Mouse (Mus musculus): ENCODE data around the gene Phf20.

The Phf20 gene

DNA sequence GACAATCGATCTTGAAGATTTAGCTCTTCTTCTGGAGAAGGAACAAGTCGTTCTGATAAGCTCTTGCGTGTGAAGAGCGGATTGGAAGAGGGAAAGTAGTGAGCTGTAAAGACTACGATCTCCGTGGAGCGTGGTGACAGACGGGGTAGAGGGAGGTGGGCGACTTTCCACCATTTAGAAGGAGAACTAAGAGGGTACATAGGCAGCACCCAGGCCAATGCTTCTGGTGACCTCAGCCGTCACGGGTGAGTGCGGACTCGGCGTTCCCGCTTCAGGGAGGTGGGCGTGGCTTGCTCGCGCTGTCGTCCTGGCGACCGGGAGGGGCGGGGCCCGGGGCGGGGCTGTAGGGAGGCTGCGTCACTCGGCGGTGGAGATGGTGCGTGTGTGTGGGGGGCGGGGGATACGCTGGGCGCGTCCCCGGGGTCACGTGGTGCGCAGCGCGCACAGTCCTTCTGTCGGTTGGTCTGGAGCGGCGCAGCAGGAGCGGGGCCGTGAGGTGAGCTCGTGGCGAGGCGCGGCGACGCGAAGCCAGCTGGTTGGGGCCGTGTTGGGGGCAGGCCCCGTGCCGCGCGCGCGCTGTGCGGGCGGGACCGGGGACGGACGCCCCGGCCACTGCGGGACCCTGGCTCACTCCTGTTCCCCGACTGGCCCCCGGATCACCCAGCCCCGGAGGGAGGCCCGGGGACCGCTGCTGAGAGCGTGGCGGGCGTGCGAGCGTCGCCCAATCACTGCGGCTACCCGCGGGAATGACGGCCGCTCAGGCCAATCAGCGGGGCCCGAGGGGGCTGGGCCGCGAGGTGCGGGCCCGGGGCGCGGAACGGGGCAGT is at the start of gene Phf20:
Phf20 (plus strand) TSS at position 165 of the 827 bp plus-strand sequence.
- peak; percentile 100 for DNase-seq

DNA sequence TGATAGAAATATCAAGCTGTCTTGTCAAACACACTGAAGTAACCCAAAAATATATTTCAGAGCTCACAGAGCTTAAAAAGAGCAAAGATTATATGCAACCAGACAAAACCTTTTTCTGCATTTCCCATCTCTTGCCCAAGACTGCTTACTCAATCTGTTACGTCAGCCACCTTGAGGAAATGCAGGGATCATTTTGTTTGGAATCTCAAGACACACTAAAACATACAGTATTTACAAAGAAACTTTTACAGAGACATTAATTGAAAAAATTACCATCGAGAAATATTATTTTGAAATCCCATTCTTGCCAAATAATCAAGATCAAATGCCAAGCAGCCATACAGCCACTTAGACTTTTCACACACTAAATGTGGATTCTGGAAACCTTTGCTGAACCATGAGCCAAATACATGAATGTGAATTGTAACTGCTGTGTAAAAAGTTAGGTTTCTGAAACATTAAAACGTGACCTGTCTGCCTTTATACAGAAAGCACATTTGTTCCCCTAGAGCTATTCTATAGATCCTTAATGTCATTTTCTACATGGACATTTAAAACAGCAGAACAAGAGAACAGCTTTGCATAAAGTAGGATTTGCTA is 48.9 kb upstream of the Phf20 start:
- DNase-seq, result no peak

DNA sequence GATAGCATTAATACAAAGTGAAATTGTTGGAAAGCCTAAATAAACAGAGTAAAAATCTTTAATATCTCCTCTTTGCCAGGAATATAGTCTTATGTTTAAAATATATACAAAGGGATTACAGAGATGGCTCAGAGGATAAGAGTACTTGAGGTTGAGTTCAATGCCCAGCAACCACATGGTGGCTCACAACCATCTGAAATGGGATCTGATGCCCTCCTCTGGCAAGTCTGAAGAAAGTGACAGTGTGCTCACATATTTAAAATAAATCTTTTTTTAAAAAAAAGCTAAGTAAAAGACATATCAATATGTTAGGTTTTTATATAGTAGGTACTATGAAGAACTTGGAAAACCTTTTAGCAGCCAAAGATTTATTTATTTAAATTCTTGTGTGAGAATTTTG is 44.7 kb upstream of the Phf20 start:
- no peak for DNase-seq

DNA sequence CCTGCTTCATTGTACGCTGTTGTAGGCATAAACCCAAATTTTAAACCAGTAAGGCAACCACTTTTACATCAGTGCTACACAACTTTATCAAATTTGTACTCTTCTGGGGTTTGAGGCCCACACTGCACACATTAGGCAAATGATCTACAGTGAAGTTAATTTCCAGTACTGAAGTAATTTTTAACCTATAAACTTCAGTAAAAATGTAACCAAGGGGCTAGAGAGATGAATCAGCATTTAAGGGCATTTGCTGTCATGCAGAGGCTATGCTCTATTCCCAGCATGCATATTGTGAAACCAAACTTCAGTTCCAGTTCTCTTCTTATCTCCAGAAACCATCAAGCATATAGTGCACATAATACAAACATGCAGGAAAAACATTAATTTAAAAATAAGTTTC is 30.8 kb upstream of the Phf20 start:
- no peak for DNase-seq

DNA sequence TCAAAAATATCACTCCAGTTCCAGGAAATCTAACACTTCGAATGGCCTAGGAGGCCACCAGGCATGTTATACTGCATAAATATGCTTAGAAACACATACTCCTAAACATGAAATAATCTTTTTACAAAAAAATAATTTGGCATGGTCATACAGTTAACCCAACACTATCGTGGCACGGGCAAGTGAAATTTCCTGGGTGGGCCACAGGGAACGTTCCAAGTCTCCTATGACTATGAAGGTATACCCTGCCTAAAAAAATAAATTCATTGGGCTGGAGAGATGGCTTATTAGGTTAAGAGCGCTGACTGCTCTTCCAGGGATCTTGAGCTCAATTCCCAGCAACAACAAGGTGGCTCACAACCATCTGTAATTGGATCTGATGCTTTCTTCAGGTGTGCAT is 29.7 kb upstream of the Phf20 start:
- DNase-seq, result no peak

DNA sequence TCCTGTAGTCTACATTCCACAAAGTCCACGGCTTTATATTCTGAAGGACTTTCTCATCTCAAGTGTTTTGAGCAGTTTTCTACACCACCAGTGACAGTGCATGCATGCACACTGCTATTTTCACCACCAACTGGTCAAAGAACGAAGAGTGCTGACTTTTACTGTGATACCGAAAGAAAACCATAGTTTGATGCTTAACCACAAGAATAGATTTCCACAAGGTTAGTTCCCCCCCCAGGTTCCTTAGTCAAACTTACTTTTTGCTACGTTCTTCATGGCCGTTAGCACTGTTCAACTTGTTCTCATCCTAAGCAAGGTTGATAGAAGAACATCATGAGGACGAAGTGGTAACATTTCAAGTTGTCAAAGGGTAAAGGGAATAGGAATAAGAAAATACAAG is 19.2 kb upstream of the Phf20 start:
- DNase-seq, result no peak

DNA sequence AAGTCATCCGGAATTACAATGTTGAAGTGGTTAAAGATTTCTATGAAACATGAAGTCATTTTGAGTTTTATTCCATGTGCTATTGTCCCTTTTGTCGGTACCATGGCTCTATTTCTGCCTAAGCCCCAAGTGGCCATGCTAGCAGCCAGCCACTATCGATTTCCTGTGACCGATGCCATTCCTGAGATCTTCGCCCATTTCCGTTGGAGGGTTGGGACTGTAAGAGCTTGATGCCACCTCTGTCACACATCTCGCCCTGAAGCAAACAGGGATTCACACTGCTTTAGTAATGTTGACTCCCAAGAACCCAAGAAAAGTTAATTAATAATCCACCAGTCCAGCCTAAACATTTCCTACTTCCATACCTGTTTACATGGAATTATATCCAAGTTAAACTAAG is 18.6 kb upstream of the Phf20 start:
- no peak for DNase-seq

DNA sequence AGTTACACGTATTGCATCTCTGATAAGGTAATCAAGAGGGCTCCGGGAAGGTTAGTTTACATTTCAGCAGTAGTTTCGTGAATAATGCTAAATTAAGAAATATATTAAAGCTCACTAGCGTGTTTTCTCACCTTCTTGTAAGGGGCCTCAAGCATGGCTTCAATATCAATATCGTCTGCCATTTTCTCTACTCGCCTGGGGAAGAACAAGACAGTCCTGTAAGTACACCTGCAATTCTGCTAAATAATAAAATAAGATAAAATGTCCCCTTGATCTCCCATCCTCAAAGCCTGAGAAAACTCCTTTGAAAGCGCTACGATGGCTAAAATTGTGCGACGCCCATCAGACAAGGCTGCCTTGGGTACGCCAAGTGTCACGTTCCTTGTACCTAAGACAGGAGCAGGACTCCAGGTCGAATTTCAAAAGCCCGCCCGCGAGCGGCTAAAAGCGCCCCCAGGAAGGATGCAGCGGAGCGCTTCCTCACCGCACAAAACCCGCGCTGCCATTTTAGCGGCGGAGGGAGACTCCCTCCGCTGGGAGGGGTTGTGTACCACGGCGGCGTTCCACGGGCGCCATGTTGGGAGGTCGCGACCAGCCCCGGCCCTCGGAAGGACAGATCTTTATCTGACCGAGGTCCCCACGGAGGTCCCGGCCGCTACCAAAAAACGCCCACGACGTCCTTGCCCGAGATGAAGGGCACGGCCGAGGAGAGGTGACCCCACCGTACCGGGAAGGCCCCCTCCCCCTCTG is 17.0 kb upstream of the Phf20 start:
- DNase-seq, result peak; percentile 98

DNA sequence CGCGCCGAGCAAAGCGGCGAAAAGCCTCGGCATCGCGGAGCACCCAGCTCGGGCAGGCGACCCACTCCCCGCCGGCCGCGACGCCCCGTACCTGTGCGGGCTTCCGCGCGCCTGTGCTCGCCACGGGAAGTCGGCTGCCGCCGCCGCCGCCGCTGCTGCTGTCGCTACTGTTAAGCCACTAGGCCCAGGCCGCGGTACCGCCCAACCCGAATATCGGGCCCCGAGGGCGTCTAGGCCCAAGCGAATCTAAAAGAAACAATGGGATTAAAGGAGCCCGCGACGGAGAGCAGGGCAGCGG is 16.5 kb upstream of the Phf20 start:
- DNase-seq, result no peak

DNA sequence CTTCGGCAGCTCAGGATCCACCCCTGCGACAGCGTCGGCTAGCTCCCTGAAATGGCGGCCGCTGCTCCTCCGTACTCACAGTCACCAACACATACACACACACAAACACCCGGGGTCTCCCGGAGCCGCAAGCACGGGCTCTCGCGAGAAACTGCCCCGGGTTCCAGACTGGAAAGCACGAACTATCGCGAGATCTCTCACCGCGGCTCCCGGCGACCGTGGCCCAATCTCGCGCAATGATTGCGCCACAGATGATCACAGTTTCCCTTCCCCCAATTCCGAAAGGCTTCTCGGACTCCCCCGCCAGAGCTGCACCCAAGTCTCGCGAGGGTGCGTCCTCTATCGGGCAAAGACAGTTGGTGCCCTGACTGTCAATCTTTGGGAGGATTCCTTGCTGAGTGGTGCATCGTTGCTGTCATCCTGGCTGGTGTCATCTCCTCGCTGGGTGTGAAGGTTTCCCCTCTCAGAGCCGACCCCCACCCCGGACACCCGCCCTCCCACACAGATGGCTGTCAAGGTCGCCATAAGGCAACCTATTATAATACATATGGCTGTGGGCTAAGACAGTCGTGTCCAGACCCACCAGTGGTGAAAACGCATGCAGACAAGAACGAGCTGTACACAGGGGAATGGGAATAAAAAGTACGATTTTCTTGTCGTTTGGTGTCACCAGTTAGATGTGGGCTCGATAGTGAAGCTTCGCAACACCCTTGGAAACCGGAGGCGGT is 16.0 kb upstream of the Phf20 start, which contains the start of gene Rbm39:
Rbm39 (minus strand) TSS at position 145 of the 728 bp plus-strand sequence.
- DNase-seq, result peak; percentile 100

DNA sequence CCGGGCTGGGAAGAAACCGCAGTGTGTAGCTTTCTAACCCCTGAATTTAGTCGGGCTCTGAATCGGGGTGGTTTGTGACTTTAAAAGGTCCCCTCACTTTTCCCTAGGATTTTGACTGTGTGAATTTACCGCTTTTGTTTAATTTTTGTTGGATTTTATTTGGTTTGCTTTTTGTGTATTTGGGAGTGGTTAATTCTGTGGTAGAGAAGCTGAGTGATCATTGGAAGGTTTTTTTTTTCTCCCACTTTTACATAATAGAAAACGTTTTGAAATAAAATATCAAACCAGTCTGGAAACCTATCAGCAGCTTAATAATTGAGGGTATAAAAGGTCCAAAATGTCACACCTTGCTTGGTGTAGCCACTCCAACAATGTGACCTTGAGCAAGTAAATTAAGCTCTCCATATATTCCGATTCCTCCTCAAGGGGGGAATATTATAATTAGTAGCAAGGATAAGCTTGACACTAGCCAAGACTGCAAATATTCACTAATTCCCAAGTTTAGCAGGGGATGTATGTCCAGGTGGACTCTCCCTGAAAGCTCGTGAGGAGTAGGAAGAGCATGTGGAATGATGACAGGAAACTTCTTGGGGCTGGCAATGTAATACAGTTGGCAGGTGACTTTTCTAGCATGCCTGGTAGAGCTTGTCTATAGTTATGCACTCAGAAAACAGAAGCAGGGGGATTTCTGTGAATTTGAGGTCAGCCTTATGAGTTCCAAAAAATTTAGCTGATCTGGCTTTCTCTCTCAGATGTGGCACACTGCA is 15.3 kb upstream of the Phf20 start:
- DNase-seq, result peak; percentile 87

DNA sequence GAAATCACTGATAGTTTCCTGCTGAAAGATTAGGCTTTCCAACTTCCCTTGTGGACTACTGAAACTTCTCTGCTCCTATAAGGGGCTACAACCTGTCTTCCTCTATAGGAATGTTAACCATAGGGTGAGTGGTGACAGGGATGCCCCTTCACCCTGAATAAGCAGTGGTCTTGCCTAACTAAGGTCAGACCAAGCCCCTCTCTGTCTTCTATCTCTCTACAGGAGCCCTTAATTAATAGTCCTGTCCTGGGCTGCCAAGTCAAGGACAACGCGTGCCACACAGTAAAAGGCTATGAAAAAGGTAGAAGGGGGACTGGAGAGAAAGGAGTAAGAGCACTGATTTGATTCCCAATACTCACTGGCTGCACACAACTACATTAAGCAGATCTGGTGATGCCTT is 14.7 kb upstream of the Phf20 start:
- DNase-seq, result peak; percentile 88

DNA sequence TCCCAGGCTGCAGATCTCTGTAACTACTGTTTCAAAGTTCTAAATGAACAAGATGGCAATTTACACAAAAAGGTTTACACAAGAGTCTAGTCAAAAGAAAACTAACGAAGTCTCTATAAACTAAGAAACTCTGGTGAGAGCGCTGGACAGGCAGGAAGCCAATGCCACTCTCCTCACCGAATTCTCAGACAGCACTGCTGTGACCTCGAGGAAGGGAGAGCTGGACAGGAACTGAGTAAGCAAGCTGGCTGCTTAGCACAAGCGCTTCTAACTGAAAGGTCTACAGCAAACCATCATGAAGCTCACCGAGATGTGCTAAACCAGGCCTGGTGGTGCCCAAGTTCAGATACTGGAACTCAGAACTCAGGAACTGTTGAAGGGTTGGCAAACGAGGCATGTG is 7.0 kb upstream of the Phf20 start:
- peak; percentile 81 for DNase-seq

DNA sequence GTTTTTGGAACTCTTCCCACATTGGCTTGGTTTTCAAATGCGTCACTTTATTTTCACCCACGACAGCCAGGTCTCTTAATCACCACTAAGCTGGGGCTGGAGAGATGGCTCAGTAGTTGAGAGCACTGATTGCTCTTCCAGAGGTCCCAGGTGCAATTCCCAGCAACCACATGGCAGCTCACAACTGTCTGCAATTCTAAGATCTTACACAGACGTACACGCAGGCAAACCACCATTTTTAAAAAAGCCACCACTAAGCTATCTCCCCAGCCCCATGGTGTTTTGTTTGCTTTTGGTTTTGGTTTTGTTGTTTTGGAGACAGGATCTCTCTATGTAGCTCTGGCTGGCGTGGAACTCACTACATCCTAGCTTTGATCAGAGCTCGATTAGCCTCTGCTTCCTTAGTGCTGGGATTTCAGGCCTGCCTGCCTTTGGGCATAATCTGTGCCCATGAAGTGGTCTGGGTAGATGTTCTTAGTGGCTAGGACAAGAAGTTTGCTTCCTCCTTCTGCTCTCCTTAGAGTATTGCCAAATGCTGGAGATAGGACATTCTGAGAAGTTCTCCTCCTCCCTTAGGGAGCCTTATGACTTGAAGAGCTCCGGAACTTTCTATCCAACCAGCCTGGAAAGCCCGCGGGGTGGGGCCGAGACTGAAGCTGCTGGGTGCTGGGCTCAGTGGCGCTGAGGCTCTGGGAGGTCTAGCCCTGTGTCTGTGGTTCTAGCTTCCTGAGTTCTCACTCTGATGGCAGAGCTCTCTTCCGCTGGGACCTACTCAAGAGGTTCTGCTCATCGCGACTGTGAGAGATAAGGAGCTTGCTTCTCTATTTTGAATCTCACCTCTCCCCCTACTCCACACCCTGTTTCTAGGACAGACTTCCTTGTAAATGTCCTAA is 6.0 kb upstream of the Phf20 start:
- DNase-seq, result peak; percentile 97

DNA sequence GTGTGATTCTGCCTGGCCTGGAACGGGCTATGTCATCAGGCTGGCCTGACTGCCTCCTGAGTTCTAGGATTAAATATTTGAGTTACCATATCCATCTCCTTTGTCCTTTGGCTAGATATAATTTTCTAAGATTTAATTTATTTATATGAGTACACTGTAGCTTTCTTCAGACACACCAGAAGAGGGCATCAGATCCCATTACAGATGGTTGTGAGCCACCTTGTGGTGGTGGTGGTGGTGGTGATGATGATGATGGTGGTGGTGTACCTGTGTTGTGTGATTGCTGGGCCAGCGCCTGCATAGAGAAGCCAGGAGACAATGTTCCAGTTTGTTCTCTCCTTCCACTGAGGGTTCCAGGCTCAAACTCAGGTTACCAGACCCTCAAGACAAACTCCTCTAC is 4.7 kb upstream of the Phf20 start:
- DNase-seq, result peak; percentile 80

DNA sequence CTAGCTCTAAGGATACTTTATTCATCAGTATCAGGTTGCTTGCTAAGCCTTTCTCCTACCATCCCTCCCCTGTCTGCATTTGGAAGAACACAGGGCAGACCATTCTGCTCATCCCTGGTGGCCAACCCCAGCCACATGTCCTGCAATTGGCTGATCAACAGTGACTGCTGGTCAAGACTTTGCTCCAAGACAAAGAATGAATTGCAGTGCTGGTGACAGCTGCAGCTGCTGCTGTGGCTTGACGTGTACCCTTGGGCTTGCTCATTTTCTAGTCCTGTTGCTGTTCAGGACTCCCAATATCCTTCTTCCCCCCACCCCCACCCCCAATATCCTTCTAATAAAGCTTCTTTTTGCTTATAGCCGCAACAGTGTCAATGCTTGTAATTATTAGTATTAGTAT is 4.2 kb upstream of the Phf20 start:
- peak; percentile 71 for DNase-seq

DNA sequence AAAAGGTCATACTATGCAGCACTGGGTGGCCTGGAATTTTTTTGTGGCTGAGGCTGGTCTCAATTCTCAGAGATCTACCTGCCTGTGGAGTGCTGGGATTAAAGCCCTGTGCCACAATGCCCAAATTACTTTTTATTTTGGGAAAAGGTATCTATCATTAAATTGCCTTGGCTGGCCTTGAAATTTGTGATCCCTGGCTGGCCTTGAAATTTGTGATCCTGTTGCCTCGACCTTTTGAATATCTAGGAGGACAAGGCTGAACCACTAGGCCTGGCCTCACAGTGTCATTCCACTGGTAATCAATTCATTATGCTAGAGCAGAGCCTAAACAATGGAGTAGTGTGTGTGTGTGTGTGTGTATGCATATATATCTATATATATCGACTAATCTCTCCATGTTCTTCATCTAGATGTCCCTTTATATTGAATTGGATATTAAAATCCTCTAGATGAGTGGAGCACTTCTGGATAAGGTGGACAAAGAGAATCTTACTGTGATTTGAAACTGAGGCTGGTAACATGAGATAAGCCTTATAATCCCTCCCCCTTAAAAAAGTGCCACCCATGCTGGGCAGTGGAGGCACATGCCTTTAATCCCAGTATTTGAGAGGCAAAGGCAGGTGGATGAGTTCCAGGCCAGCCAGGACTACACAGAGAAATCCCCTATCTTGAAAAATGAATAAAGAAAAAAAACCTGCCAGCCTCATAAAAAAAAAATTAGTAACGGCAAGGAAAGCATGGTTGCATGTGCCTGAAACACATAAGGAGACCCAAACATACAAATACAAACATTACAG is 3.0 kb upstream of the Phf20 start:
- peak; percentile 61 for DNase-seq

DNA sequence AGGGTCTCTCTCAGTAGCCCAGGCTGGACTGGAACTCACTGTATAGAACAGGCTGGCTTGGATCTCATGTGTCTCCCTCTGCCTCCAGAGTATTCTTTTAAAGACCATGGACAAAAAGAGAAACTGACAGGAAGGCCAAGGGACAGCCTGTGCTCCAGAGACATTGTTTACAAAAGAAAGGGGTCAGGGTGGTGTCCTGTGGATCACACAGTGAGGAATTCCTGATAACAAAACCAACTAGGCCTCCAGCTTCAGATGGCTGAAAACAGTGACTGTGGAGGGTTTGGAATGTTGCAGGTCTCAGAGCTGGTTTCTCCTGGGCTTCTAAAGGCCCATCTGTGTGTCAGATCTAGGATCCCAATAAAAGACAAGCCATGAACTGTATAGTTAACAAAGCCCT is 1.7 kb upstream of the Phf20 start:
- peak; percentile 94 for DNase-seq

DNA sequence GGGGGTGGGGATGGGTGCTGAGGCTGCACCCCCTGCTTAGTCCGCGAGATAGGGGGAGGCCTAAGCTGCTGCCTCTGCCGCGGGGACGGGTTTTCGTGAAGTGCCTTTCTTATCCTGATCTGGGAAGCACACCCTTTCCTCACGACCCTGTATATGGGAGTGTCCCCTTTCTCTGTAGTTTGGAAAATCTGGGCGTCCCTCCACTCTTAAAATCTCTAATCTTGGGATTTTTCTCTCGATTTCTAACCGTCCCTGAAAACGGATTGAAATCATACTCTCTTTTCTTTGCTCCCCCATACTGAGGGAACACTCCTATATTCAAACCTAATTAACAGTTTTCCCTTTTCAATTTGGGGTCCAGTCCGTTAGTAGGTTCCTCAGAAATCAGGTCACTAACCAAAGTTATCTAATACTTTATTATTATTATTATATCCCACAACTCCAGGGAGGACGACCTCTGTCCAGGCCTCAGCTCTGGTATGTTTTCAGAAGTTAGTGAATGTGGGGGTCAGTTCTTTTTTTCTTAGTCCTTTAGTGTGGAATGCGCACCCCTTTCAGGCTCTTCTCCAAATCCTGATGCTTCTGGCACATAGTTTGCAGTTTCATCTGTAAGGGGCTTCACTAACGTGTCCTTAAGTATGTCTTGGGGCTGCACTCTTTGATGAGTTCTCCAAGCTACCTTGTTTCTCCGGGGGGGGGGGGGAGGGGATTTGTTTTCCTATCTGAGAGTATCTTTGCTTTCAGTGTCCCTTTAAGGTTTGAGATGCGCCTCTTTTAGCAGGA is 1.1 kb downstream of the Phf20 start:
- peak; percentile 92 for DNase-seq

DNA sequence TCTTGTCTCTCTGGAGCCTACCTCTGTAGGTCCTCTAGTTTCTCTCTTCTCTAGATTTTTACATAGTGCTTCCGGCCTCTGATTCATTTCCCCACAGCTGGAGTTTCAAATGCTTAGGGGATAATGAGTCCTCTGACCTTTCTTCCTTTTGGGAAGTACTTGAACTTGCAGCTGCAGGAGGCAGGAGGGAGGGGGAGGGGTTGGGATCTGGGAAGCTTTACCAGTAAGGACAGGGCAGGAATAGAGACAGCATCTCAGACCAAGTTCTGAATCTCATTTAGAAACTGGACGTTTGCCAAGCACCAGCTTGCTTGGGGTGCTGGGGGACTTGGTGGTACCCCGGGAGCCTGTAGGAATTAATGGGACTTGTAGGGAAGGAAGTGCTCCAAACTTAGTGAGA is 3.7 kb downstream of the Phf20 start:
- peak; percentile 91 for DNase-seq
